Mouse (Mus musculus) kidney, postnatal 36 days (tissue): ENCODE results near the gene Ilkap.

Experiments
- DNase-seq, 2 experiments: peaks; one replicate each; pipeline ENCODE4 v3.0.0; 2021 to 2022; ENCODE audit warnings: mixed read lengths in 2 of 2

Gene Ilkap

GRCm38 (mm10) chr1:91398260-91399062 is at the start of gene Ilkap:
TSS of gene Ilkap (minus strand) at chr1:91398815.
- peak; percentile 87 to 89 for DNase-seq

GRCm38 (mm10) chr1:91446511-91446910 is 47.9 kb upstream of the Ilkap start:
- no peak for DNase-seq

GRCm38 (mm10) chr1:91446060-91446459 is 47.4 kb upstream of the Ilkap start:
- DNase-seq, result peak; percentile 92 to 97

DNA sequence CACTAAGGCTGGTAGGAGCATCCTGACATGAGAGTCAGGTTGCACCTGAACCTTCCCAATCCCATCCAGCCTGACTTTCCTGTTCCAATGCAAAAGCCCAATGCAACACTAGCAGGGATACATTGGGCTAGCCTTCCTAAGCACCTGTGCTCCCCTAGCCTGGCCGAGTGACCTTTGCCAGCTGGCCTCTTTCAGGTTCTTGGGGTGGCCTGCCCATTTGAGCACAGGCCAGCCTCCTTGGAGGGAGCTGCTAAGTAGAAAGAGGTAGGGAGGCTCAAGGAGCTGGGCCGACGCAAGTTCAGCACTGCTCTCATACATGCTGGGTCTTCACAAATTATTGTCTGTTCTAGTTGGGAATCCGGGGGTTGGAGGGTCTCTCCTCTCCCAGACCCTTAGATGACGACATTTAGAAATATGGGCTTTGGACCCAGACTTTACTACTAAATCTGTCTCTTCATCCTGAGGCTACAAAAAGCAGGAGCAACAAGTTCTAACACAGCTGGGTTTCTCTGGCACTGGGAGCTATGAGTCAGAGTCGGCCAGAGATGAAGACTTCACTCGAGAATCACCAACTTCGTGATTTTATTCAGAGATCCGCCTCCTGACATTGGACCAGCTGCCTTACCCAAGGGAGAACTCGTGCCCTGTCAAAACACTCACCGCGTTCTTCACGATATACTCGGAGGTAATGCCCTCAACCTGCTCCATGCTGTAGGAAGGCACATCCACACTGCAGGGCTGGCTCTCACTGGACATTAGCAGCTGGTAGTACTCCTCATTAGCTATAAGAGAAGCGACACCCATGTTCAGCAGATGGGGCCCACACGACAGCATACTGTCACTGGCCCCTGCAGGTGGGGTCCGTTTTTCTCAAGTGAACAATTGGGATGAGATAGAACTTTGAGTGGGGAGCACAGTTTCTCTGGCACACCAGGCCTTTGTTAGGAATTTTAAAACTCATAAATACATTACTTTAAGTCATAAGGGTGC is 46.5 kb upstream of the Ilkap start:
- DNase-seq, result no peak

GRCm38 (mm10) chr1:91442350-91442990 is 43.9 kb upstream of the Ilkap start:
- DNase-seq, result peak; percentile 83 to 85

GRCm38 (mm10) chr1:91441855-91442254 is 43.2 kb upstream of the Ilkap start:
- no peak for DNase-seq

- peak in 1 of 2 experiments; percentile 66 for DNase-seq
These were observed 41.2 kb upstream of the Ilkap start for GRCm38 (mm10) chr1:91439776-91440175.

DNA sequence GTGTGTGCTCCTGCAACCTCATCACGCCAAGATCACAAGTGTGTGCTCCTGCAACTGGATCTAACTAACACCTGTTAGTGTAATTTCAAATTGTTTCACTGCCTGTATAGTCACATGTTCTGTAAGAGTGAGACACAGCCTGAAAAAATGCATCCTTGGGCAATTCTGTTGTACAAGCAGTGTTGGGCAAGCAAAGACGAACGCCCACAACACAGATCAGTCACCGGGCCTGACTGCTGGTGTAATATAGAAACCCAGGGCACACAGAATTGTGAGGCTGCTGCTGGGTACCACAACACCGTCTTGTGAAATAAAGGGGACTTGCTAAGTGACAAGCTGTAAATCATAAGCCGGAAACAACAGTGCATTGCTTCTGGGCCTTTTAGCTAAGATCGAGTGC is 39.0 kb upstream of the Ilkap start:
- DNase-seq, result no peak

DNA sequence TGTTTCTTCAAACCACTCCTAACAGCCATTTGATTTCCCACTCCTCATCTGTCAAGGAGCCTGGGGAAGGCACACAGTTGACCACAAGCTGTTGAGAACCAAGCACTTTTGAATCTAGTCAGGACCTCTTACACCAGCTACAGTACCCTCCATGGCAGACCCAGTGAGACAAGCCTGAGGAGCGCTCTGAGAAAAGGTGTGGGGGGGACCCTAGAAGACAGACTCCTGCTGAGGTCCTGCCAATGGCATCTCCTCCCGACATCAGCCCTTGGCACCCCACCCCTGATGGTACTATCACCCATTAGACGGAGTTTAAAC is 38.4 kb upstream of the Ilkap start:
- no peak for DNase-seq

DNA sequence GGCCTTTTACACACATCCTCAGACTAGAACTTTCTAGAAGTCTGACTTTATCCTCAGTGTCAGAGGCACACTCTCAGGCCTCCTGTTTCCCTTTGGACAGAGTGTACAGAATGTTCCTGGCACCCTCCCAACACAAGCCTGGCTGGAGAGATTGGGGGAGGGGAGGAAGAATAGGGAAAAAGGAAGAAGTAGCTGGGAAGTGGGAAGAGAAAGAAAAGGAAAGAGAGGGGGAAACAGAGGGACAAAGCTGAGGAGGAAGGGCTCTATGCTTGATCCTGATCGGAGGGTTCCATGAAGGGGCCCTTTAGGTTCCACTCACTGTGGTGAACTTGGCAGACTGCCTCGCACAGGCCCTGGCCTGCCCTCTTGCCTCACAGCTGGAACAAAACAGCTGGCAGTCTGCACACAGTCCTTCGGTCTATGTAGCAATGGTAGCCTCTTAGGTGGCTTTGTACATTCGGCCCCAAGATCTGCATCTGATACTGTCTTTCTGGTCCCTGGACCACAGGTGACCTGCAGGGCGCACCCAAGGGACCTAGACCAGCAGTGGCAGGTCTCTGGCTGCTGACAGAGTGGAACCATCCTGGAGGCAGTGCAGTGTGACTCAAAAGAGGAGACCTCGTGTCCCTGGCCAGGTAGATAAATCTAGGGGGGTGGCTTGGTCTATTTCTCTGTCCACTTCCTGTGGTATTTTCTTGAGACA is 37.9 kb upstream of the Ilkap start:
- DNase-seq, result peak; percentile 91 to 96

DNA sequence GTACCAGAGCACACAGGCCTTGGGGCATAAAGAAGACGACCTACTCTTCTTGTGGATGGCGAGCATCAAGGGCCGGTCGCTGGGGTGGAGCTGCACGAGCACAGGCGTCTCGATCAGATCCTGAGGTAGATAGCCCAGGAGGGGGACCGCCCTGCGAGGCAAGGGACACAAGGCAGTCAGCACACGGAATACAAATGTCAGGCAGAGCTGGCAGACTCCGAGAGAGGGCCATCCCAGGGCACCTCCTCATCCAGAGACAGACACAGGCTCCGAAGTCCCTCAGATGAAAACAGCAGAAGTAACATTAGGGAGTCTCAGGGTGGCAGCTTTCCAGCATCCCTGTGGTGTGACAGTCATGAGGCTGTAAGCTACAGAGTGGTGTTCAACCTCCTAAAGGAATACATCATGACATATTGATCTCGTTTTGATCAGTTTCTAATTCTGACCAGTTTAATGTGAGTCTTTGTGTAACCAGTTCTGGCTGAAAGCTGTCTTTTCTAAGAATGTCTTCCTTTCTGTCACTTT is 37.1 kb upstream of the Ilkap start:
- no peak for DNase-seq

DNA sequence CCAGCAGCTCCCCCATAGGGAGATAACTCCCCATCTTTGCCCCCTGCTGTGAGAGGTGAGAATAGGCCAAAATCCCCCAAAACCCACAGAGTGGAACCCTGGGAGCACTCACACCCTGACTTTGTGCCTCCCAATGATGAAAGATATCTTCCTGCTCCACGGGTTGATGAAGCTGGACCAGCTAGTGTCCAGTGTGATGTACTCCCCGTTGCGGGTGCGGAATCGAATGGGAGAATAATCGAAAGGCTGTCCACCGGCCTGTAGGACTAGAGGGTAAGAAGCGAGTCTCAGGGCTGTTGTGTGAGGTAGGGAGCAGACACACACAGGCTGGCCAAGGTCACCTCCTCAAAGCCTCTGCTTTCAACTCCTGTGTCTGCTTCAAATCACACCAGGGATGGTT is 36.3 kb upstream of the Ilkap start:
- DNase-seq, result no peak

DNA sequence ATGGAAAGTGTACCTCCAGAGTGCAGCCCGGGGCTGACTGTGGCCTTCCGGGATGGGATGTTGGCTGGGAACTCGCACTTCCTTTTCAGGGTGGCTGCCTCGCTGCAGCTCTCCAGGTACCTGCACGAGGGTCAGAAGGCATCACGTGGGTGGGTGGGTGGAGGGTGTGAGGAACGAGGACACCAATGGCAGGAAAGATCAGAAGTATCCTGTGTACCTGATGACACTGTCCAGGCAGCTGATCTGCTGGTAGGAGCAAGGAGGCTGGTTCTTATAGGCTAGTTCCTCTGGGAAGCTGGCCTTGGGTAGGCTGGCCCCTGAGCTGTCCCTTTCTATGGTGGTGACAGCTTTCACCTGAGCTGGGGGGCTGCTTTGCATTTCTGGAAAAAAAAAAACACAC is 32.1 kb upstream of the Ilkap start:
- no peak for DNase-seq

DNA sequence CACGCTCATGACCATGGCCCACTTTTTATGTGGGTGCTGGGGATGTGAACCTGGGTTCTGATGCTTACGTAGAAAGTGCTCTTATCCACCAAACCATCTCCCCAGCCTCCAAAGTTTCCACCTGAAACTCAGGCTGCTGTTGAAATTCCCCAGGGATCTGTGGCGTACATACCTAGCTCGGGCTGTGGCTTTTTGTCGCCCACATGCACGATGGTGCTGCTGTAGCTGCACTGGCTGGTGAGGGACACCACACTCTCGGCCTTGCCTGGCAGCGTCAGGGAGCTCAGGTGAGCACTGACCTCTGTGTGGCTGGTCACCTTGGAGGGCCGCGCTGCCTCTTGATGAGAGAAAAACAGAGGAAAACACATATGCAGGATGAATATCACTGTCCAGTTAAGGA is 30.6 kb upstream of the Ilkap start:
- DNase-seq, result no peak

GRCm38 (mm10) chr1:91428614-91429013 is 30.0 kb upstream of the Ilkap start:
- peak; percentile 88 to 96 for DNase-seq

- no peak for DNase-seq
These were observed 27.8 kb upstream of the Ilkap start for GRCm38 (mm10) chr1:91426397-91426796.

- DNase-seq, result peak in 1 of 2 experiments; percentile 42
These were observed 22.0 kb upstream of the Ilkap start for GRCm38 (mm10) chr1:91420601-91421065.

DNA sequence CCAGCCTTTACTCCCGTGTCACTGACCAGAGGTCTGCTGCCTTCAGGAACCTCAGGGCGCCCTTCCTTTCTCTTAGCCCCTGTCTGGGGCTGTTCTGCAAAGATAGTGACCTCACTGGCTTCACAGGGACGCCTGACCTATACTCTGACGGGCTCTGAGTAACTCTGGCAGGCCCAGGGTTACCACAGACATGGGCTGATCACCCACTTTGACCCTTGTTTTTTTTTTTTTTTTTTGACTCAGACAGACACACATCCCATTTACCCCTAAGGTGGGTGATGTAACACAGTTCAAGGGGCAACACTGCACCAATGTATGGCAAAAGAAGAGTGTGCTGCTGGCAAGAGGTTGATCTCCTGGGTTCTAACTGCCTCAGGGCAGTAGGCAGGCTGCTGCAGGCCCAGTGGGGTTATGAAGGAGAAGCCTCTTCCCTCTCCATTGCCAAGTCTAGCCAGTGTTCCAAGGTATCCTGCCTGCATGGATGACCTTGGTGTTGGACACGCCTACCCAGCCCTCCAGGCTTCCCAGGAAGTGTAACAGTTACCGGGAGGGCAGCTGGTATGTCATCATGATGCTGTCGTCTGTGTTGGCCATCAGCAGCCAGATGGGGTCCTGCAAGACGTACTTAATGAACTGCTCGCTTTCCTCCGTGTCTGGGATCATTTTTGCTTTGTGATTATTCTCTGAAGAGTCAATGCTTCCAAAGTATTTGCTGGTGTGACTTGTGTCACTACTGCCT is 21.4 kb upstream of the Ilkap start:
- DNase-seq, result no peak

DNA sequence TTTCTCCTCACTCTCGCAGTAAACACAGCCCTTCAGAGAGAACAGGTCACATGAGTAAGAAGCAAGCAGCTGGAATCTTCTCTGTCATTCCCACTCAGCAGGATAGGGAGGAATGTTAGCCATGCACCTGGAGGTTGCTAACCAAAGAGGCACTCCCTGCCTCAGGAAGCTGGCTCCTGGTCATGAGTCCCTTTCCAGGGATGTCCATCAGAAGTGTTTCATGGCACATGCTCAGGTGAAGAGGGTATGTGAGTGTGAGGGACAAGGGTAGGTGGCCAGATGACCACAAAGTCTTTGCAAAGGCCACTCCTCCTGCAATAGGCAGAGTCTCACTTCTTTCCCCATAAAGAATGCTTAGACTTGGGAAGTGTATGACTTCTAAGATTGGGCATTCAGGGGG is 19.4 kb upstream of the Ilkap start:
- no peak for DNase-seq

- no peak for DNase-seq
These were observed 16.7 kb upstream of the Ilkap start for GRCm38 (mm10) chr1:91415311-91415710.

- DNase-seq, result no peak
These were observed 16.3 kb upstream of the Ilkap start for GRCm38 (mm10) chr1:91414903-91415302.
